Mouse (Mus musculus) adrenal gland, adult 2 months (tissue): ENCODE results near the gene D630003M21Rik. TPM values are rescaled to one million over a fixed set of nuclear protein-coding genes. Genes with fewer than 3 reads are reported as not detected.
A peak's percentile ranks its signal among the peaks of the same experiment; 100 is the strongest.

Source experiments
- DNase-seq: peaks from one replicate; pipeline ENCODE4 v3.0.0; 2021
- polyA plus RNA-seq: library from polyadenylated mRNA; depleted of rRNA; stranded (reverse); fragments of >200 nt; gene quantifications from 2 replicates; pipeline ENCODE4 v1.2.3, GENCODE M21; 2012
- total RNA-seq, 2 experiments: library from RNA; stranded (reverse); gene quantifications; 2 replicates each; pipeline ENCODE4 v1.2.3; 2021

Gene D630003M21Rik
- total and polyA plus RNA-seq, 3 experiments = 1.4 to 4.1 (median 3.1) TPM

GRCm38 (mm10) chr2:158194945-158195640 lies 33.9 kb downstream of the D630003M21Rik start:
- peak; percentile 43 for DNase-seq

DNA sequence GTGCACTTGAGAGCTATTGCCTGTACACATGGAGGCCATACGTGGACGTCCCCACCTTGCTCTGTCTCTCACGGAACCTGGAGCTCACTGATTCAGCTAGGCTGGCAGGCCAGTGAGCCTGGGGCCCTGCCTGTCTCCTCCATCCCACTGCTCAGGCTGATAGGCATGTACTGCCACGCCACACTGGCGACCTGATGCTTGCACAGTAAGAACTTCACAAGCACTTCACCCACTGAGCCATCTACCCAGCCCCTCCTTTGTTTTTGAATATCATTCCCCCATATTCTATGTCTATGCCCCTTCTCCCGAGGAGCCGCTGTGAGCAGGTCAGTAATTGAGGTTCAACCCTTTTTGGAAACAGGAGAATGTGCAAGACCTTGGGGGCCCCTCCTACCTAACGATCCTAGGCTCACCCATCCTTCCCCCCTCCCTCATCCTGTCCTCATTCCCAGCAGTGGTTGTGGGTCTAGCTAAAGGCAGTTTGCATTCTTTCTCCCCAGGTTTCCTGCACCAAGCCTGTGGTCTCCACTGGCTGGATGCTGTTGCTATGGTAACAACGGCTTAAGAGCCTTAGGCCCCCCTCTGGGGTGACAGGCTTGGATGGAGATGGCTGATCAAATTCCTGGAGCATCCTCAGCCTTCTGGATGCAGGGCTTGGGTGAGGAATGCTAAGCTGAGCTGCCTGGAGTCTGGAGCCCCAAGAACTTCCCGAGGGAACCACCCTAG lies 35.2 kb downstream of the D630003M21Rik start:
- DNase-seq = no peak

GRCm38 (mm10) chr2:158191098-158191497 lies 37.9 kb downstream of the D630003M21Rik start:
- DNase-seq = peak; percentile 35

GRCm38 (mm10) chr2:158189451-158189850 lies 39.6 kb downstream of the D630003M21Rik start:
- no peak for DNase-seq

DNA sequence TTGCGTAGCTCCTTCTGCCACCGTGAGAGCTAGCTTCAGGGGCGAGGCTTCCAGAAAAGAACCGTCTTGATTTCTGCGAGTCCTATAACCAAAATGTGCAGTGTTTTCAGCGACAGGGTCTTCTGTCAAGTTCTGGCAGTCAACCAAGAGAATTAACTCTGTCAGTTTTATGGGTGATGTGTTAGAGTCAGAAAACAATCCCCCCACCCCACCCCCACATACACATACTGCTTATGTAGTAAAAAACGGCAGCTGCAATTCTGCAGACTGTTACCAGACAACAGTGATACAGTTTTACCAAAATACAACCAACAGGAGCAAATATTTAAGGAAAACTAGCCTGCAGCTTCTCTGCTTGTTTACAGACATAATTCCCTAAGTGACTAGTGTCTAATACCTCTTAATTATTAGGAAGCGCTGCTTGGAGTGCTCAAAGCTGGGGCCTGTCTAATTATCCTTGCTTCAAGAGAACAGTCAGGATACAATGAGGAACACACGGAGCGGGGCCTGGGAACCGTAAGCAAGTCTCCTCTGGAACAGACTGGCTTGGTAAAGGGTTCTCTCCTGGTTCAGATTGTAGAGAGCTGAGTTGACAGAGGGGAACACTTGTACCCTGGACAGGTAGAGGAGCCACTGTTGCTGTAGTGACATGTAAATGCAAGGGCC lies 42.7 kb downstream of the D630003M21Rik start:
- no peak for DNase-seq

DNA sequence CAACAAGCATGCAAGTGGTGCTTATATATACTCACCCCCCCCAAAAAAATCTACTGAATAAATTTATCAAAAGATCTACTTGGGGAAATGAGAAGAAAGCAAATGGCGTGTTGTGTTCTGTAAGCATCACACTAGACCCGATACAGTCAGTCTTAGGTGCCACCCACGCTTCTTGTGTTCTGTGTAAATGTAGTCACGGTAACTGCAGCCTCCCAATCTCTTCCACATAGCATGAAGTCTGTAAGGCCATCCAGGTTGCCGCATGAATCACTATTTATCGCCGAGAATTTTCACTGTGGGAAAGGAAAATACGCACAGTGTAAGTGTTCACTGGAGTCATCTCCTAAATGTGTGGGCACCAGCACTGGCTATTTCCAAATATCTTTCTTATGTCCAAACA lies 45.8 kb downstream of the D630003M21Rik start:
- no peak for DNase-seq

GRCm38 (mm10) chr2:158181932-158182331 lies 47.1 kb downstream of the D630003M21Rik start:
- DNase-seq = no peak

- DNase-seq = no peak
Measured at GRCm38 (mm10) chr2:158180797-158181196, 48.2 kb downstream of the D630003M21Rik start.

DNA sequence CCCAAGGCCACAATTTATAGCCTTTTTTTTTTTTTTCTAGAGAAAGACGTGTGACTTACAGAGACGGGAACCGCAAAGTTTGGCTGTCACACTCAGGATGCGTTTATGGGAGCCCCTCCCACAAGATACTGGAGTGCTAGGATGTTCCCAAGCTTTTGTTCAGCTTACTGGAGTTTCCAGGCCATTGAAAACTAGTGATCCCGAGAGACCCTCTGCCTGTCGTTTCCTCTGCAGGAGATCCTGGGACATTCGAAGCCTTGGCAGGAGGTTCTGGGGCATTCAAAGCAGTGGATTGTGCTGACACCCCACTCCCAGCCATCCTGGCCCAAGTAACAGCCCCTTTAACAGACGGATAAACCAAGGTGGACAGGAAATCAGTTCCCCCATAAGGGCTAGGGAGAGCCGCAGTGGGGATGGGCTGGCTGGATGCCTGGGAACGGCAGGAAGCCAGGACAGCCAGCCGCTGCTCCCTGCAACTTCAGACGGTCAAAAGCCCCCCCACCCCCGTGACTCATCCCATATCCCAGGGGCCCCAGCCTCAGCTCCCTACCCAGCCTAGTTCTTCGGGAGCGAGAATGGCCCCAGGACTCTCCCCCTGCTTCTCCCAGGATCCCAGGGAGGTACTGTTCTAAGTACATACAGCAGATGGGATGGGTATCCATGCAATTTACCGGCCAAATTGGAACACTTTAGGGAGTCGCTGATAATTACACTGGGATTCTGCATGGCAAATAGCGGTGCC lies 49.5 kb downstream of the D630003M21Rik start:
- peak; percentile 40 for DNase-seq

- DNase-seq = peak; percentile 88
Measured at GRCm38 (mm10) chr2:158178696-158179369, 50.2 kb downstream of the D630003M21Rik start.

DNA sequence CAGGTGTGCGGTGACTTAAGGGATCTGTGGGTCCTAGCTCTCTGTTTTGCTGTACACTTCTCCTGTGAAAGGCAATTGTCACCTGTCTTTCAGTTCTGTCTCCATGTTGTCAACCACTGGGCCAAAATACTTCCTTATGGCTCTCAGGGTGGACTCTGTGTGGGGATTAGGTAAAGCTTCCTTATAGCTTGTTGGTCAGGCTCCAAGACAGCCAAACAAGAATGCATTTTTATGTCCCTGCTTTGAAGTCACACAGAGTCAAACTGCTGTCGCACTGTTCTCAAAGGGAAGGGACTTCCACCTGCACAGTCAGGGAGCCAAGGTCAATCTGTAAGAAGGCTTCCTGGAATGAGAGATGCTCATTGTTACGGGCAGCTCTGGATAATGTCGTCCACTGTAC lies 50.9 kb downstream of the D630003M21Rik start:
- DNase-seq = no peak

GRCm38 (mm10) chr2:158177574-158177973 lies 51.4 kb downstream of the D630003M21Rik start:
- DNase-seq = no peak

GRCm38 (mm10) chr2:158176763-158177162 lies 52.3 kb downstream of the D630003M21Rik start:
- no peak for DNase-seq

DNA sequence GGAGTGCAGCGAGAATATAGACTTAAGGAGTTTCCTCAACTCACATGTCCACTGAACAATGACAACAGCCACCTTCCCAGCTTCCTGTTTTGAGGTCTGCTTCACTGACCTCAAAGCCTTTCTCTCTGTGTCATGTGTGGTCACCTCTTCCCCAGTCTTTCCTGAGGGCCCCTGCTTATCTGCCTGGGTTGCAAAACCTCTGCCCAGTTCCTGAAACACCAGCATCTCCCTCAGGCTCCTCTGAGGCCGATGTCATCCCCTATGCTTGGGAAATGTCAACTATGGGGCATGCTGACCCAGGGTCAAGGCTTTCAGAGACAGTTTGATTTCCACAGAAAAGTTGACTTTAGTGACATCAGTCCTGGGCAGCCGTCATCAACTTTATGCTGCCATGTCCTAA lies 53.6 kb downstream of the D630003M21Rik start:
- DNase-seq = peak; percentile 52

DNA sequence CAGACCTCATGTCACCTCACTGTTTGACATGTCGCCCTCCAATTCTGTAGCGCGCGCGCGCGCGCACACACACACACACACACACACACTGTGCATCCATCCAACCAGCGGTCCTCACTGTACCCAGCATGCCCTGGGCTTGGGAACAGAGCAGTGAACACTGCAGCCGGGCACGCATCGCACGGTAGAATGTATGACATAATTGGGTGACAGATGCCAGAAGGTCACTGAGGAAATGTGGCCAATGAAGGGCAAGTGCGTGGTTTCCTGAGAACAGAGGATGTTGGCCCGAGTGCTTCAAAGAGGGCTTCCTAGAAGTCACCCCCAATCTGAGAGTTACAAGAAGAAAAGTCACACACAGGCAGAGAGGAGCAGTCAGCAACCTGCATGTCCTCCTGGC lies 54.1 kb downstream of the D630003M21Rik start:
- no peak for DNase-seq

- no peak for DNase-seq
Measured at GRCm38 (mm10) chr2:158174438-158174837, 54.6 kb downstream of the D630003M21Rik start.

GRCm38 (mm10) chr2:158170394-158170793 lies 58.6 kb downstream of the D630003M21Rik start:
- peak; percentile 33 for DNase-seq

DNA sequence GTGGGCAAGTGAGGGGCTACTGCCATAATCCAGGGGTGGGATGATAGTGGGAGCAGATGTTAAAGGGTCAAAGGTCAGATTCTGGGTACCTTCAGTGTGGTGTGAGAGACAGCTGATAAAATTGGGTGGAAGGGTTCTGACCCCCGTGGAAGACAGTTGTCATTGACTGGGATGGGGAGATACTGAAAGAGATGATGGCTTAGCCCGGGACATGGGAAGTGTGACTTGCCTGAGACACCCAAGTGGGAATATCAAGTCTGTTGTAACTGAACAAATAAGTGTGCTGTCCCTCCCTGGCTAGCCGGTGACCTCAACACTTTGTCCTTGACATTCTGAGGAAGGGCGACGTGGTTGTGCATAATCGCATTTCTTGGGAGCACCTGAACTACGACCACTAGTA lies 59.3 kb downstream of the D630003M21Rik start:
- DNase-seq = no peak

- DNase-seq = no peak
Measured at GRCm38 (mm10) chr2:158169351-158169750, 59.7 kb downstream of the D630003M21Rik start.

GRCm38 (mm10) chr2:158168741-158169211 lies 60.2 kb downstream of the D630003M21Rik start:
- DNase-seq = peak; percentile 30

GRCm38 (mm10) chr2:158167496-158168205 lies 61.4 kb downstream of the D630003M21Rik start:
- DNase-seq = peak; percentile 68
